In the genomic region with DNA sequence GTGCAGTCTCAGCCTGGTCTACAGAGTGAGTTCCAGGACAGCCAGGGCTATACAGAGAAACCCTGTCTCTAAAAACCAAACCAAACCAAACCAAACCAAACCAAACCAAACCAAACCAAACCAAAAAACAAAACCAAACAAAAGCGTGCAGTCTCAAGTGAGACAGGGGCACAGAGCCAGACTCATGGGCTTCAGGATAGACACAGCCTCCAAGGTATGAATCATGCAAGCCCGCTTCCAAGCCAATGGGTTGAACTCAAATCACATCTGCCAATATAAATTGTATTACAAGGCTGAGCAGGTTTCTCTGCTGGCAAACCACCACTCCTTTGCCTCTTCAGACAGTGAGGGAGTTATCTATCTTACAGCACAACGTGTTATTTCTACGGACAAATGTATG, we compare ENCODE assay signal across 7 mouse cellular contexts.
DNase-seq lines count a peak whose midpoint lies in the region; TF ChIP-seq lines count a peak whose summit lies in the region.
"Not testable (repeated sequence)": the region's sequence is repeated elsewhere in the genome, so short reads cannot be mapped to it uniquely, and the experiment has no call there.

No protein-coding gene starts in this region.

- DNase-seq in 3T3-L1 (ENCODE audit: low read depth, low spot score), result peak; percentile 48
- peak; percentile 35 to 52 for DNase-seq in adrenal gland, postnatal 36 days
- DNase-seq in fat pad, adult 2 months (ENCODE audit: extremely low read depth, low read depth, low spot score), result peak; percentile 52
- peak; percentile 38 for DNase-seq in gastrocnemius, postnatal 10 days
- DNase-seq in heart, adult 11 months, result peak; percentile 93
- DNase-seq in layer of hippocampus, adult 2 months (ENCODE audit: low spot score in 2 of 2), result not testable (repeated sequence)
- peak; percentile 54 for DNase-seq in urinary bladder, postnatal 14 days (ENCODE audit: low spot score)

- peak overlapping the region; percentile 24; the same call in 1 of the 2 replicates for H3K27ac ChIP-seq in layer of hippocampus, adult 2 months

- TF ChIP-seq CTCF in layer of hippocampus, adult 2 months (conservative IDR thresholded peaks at IDR 0.05), result not testable (repeated sequence)

- not testable (repeated sequence) for H3K4me3 ChIP-seq in layer of hippocampus, adult 2 months
